Mouse (Mus musculus) liver (tissue): ENCODE data around the gene Gm16867.
"Not testable (repeated sequence)": the region's sequence is repeated elsewhere in the genome, so short reads cannot be mapped to it uniquely, and the experiment has no call there.

ENCODE experiments used
- DNase-seq: peaks from one replicate; pipeline ENCODE4 v3.0.0-alpha.2; 2020; ENCODE audit warnings: mixed read lengths

Gm16867 gene

DNA sequence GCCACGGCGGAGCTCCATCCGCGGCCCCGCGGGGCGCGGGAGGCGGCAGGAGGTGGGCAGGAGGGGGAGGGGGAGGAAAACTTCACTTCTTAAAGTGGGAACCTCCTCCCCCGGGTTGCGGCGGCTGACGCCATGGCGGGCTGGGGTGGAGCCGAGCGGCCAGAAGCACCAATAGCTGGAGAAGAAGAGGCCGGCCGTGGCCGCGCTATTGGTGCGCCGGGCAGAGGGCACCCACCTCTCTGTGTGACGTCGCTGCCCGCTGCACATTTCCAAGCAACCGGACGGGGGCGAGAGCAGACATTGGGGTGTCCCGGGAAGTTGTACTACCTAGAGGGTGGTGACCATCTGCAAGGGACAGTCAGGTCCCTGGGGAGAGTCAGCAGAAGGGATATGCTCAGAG is at the start of gene Gm16867:
Gm16867 (minus strand) TSS at position 189 of the 400 bp plus-strand sequence.
- DNase-seq, result not testable (repeated sequence)

DNA sequence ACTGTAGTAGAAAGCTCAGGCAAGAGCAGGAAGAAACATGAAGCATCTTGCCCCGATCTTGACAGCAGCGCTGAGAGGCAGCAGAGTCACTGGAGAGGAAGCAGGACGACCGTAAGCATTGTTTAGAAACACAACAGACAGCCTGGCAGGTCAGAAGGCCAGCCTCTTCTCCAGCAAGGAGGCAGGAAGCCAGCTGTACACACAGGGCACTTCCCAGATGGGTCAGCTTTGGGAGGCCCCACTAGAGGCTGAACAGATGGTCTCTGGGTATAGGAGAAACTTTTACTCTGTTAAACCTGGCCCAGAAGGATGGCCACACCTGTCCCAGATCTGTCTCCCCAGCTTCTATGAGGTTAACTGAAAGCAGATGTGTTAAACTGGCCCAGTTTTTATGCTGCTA is 44.1 kb upstream of the Gm16867 start:
- DNase-seq, result not testable (repeated sequence)

DNA sequence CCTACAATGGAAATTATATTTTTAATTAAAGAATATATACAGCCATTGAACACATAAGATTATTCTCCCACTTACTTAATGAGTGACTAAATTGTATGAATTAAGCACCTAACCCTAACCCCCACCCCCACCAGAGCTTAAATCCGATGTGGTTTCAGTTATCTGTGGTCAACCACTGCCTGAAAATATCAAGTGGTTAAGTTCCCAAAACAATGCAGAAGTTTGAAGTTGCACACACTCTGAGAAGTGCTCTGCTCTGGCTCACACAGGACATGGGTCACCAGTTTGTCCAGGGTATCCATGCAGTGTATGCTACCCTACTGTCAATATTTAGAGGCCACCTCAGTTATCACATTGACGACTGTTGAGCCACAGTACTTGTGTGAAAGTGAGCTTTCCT is 41.9 kb upstream of the Gm16867 start:
- DNase-seq, result not testable (repeated sequence)

DNA sequence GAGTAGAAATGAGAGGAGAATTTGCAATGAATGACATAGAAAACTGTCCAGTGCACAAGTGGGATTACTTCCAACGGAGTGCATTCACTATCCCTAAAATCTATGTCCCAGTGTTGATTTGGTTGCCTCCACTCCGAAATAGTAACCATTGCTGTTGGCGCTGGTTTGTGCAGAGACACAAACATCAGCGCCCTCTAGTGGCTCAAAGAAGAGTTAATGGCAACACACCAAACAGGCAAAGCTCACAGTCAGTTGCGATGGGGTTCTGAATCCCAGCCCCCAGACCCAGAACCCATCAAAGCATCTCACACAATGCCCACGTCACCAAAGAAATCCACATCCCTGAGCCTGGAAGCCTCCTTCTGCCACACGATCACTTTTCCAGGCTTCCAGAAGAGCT is 40.9 kb upstream of the Gm16867 start:
- not testable (repeated sequence) for DNase-seq

DNA sequence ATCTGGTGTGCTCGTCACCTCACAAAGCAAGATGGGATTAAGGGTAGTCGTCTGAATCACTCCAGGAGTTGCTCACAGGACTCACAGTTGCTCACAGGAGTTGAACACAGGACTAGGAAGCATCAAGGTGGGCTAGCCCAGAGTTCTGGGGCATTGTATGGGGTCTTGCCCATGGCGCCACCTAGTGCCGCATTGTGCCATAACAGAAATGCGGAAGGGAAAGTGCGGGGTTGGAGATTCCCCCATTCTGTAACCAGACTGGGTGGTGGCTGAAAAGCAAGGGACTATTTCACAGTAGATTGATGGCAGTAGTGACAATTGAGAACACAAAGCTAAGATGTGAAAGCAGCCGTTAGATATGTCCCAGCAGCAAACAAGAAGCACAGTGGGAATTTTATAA is 39.5 kb upstream of the Gm16867 start:
- not testable (repeated sequence) for DNase-seq

DNA sequence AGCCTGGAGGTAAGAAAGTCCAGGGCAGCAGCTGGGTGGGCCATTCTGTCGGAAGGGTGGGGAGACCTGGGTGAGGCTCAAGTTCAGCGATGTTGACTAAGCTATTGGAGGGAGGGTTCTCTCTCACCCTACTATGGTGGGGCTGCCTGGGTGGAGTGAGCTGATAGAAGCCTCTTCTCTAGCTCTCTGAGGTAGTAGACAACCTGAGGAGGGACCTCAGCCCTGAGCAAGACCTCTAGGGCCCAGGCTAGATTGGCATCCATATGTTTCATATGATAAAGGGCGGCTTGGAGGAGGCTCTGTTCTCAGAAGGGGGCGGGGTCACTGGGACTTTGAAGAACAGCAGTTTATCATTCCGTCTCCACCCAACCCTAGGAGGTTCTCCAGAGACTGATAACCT is 37.0 kb upstream of the Gm16867 start:
- not testable (repeated sequence) for DNase-seq

DNA sequence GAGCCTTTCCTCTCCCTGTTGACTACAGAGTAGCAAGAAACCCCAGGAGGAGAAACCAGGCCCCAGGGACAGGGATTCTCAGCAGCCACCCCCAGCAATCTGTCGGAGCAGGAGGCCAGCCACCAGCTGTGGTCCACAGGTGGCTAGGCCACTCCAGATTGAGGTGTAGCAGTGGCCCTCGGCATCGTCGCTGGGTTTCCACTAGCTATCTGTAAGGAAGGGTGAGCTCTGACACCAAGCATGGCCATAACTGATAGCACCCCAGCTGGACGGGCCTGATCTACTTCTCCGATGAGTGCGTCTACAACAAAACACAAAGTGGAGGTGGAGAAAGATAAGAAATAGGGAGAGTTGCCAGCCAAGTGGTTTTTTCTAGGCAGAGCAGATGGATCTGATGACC is 33.4 kb upstream of the Gm16867 start:
- not testable (repeated sequence) for DNase-seq

DNA sequence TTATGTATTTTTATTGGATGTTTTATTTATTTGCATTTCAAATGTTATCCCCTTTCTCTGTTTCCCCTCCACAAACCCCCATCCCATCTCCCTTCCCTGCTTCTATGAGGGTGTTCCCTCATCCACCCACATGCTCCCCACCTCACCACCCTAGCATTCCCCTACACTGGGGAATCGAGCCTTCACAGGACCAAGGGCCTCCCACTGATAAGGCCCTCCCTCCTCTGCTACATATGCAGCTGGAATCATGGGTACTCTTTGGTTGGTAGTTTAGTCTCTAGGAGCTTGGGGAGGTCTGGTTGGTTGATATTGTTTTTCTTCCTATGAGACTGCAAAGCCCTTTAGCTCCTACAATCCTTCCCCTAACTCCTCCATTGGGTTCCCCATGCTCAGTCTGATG is 23.0 kb upstream of the Gm16867 start:
- not testable (repeated sequence) for DNase-seq

DNA sequence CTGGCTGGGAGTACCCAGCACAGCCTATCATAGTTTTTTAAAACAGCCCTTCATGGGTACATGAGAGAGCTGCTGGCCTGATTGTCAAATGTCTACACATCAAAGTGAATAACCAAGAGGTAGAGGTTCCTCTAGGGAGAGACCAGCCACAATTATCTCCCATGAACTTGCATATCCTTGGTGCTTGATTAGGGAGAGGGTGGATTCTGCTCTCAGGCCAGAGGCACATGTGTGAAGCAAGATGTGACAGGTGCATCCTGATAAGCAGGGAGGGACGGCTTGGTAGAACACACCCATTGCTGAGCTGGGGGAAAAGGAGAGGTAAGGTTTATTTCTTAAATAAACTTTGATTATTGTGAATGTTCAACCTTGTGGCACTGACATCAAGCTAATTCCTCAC is 19.8 kb upstream of the Gm16867 start:
- not testable (repeated sequence) for DNase-seq

DNA sequence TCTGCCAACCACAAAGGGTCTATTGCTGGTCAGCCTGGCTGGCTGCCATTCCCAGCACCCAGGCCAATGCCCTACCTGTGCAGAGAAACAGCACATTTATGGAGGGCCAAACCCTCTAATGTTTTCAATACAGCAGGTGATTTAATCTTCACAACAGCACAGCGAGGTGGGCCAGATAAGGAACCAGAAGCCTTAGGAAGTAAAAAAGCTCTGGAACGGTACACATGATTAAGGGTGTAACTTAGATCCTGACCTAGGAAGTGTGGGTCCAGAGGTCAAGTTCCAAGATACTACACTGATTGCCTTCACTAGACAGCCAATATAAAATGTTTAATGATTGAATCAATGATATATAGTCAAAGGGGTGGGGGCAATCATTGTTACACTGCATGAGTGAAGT is 17.6 kb upstream of the Gm16867 start:
- not testable (repeated sequence) for DNase-seq

DNA sequence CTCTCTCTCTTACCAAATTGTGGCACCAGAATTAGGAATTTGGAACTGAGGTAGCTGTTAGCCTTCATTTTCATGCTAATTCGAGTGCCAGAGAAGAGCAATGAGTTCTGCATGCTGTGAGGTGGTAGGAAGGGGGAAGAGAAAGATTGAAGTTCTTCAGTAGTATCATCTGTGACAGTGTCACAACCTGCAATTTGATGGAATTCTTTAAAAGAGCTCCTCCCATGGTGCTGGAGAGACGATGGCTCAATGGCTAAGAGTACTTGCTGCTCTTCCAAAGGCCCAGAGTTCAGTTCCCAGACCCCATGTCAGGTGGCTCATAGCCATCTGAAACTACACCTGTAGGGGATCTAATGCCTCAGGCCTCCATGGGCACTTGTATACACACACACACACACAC is 9.3 kb upstream of the Gm16867 start, which contains the start of gene Gm27179:
Gm27179 (minus strand) TSS at position 101 of the 400 bp plus-strand sequence.
- not testable (repeated sequence) for DNase-seq

DNA sequence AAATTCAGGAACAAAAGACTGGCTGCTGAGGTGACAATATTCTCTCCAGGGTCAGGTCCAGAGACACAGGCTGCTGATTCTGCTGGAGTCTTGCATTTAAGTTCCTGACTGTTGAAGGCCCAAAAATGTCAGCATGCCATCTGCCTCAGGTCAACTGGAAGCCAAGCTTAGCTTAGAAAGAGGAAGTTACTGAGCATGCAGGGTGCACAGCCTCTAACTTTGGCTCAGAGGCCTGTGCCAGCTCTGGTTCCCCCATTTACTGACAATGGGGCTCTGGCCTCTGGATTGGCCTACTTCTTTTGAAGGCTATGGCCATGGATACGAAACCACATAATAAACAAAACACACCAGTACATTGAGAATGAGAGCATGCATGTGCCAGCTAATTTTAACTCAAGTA is 3.8 kb upstream of the Gm16867 start:
- DNase-seq, result not testable (repeated sequence)

DNA sequence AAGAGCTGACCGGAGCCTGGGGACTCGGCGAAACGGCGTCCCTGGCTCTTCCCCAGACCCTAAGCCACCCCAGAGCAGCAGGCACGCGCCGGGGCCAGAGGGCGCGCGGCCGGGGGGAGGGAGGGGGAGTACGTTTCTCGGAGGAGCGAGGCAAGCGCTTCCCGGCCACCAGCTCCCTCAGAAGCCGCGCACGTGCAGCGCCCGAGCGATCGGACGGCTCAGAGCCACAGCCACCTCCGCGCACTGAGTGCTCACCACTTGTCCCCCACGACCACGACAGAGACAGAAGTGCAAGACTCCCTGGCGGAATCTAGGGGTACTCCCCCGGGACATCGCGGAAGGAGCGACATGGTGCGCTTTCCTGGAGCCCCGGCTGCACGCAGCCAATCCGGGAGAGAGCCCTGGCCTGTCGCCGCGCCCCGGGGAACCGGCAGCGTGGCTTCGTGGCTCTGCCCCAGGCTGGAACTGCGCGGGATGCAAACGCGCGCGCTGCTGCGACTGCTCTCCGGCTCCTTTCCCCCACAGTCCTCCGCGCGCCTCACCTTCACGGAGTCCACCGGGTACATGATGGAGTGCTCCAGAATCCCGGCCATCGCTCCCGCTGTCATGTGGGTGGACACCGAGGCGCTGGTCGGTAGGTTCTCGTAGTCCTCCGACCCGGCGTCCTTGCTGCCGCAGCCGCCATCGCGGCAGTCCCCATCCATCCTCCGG is 567 bp downstream of the Gm16867 start:
- not testable (repeated sequence) for DNase-seq

DNA sequence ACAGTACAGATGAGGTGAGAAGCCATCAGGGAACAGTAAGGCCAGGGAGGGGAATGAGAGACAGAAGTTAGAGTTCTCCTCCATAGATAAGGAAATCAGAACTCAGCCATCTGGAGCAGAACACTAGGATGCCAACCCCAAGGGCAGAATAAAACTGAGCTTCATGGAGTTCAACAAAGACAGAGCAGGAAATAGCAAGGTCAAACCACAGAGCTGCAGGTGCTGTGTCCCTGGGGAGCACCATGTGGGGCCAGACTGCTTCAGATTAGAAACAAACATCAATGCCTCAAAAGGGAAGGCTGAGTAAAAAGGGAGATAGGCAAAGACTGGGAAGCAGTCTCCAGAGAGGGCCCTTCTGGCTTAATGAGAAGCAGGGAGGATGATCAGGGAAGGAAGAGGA is 6.9 kb downstream of the Gm16867 start:
- DNase-seq, result not testable (repeated sequence)

DNA sequence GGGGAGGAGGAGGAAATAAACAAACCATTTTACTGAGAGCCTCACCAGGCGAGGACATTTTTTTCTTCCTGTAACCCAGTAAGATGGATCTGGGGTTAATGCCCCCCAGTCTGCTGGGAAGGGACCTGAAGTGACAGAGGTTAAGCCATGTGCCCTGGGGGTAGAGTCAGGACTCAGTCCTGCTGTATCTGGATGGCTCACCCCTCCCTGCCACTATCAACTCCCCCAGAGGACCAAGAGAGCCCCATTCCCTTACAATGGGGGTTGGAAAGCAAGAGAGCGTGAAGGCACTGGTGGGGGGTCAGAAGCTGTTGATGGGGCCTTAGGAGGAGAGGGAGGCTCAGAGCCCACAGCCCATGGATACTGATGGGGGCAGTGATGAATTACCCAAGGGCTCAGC is 8.2 kb downstream of the Gm16867 start:
- not testable (repeated sequence) for DNase-seq

DNA sequence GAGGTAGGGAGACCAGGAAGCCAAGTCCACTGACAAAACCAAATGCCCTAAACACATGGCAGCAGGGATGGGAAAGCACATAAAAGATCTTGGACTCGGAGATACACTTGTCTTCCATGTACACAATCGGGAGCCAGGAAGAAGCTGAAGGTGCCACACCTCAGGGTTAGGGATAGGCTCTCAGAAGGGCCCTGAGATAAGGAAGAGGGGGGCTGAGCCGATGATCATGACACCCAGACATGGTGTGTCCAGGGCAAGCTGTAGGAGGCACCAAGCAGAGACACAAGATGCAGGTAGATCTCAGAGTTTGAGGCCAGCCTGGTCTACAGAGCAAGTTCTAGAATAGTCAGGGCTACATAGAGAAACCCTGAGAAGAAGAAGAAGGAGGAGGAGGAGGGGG is 8.6 kb downstream of the Gm16867 start:
- DNase-seq, result not testable (repeated sequence)

DNA sequence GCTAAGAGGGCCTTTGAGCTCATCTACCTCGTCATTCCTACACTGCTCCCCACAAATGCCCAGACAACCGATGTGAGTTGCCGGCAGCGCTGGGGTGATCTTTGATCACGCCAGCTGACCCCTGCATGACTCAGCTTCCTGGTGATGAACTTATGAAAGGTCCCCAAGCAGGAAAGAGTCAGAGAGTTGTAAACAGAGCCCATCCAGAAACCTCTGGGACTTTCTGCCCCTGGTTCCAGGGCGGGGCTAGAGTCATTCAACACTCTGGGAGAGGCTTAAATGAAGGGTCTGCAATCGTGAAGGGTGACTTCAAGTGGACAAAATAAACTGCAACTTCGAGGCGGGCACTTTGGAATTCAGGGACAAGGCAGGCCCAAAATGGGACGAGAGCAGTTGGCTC is 15.2 kb downstream of the Gm16867 start:
- DNase-seq, result not testable (repeated sequence)

DNA sequence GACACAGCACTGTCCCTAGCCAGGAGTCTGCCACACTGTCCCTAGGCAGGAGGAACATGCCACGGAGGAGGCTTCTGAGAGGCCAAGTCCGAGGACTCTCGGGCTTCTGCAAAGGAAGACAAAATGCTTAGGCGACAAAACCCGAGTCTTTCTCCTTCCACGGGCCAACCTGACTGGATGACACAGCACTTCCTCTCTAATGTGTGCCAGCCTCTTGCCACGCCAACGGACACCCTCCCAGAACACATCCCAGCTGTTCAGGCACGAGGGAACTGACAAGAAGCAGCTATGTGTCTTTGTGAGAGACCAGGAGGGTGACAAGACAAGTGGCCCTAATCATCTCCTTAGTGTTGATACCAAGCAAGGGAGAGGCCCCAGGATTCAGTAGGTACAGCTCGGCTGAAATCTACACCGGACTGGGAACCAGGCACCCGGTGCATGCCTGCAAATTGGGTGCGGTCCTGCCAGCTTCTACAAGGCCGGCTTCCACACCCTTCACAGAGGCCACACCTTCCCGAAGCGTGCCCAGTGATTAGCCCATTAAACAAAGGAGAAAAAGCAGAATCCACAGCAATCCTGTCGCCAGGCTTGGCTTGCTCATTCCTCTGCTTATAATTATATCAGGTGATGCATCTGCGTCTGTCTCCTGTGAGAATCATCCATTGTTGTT is 17.6 kb downstream of the Gm16867 start:
- DNase-seq, result not testable (repeated sequence)

DNA sequence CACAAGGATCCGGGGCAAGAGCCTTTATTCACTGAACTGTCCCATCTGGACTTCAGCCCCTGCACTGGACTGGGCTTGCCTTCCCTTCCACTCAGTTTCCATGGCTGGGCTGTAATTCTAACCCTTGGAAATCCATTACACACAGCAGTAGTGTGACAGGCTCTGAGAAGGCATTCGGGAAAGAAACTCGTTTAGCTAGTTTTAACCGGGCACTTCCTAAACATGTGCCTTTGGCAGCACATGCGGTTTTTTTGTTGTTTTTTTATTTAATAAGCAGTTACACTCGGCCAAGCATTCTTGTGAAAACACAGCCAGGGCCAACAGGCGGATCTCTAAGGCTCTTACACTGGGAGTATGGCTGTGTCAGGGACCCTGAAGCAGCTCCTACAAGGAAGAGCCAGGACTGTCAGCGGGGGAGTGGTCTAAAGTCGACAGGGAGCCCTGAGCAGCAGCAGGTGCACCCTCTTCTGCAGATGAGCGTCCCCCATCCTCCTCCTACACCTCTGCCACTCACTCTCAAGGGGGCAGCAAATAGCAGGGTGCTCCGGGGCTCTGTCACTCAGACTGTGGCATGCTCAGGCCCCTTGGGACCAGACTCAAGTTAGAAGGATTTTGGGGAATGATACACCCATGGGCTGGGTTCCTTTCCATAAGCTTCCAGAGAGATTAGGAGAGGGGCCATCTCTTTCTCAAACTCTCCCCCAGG is 29.1 kb downstream of the Gm16867 start:
- not testable (repeated sequence) for DNase-seq

DNA sequence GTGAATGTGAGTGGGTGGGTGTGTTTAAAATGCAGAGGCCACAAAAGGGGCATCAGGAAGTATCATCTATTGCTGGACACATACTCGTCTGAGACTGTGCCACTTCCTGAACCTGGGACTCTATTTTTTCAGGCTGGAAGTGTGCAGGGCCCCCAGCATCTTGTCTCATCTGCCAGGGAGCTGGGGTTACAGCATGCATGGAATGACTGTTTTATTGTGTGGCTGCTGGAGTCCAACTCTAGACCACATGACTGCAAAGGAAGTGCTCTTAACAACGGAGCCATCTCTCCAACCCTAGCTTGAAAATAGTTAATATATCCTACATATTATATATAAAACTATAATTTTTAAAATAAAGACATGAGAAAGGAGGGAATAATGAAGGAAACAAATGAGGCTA is 29.8 kb downstream of the Gm16867 start:
- not testable (repeated sequence) for DNase-seq

DNA sequence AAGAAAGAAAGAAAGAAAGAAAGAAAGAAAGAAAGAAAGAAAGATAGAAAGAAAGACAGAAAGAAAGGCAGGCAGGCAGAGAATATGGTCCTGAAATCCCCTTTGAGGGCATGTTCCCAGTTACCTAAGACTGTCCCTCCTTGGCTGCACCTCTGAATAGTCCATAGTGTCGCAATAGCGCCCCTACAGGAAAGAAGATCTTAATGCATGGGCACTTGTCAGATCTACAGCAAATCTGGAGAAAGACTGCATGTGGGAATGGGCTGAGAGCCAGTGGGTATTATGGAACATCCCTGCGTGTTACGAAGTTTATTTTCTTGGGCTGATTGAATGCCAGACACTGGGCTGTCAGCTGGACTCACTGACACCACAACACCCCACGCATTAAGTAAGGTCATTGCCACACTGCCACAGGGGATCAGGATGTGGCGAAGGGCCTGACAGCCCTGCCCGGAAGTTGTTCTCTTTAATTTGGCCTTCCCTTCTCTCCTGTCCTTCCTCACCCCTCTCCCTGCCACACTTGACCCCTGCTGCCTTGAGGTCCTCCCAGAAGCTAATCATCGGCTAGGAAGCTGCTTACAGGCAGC is 32.9 kb downstream of the Gm16867 start:
- not testable (repeated sequence) for DNase-seq

DNA sequence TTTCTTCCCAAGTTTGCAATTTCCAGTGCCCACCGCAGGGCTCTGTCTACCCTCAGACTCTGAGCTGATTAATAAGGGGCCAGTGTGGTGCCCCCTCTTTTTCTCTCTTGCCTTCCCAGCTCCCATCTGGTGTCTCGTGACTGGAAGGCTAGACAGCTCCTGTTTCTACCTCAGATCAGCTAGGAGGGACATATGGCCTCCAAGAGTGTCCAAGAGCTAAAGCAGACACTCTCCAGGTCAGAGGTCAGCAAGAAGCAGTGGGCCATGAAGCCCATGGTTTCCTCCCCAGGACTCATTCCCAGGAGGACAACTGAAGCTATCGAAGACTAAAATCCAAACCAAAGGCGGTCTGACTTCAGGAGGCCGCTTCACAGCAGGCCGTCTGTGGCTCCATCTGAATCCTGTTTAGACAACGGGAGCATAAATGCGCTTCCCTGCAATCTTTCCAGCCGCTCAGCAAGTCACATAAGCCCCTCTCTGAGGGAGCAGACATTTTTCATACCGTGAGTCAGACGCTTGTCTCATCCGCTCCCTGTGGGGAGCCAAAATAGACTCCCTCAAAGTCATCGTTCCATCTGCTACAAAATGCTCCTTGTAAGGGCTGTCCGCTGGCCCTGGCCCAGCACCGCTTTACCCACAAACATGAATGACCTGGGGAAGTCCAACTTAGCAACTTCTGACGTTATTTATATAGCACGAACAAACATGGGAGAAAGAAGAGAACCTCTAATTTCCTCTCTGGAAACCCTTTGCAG is 35.4 kb downstream of the Gm16867 start:
- DNase-seq, result not testable (repeated sequence)
